Mouse (Mus musculus) kidney, postnatal 4 days (tissue): ENCODE data around the gene Psma6.
"Not testable (repeated sequence)": the region's sequence is repeated elsewhere in the genome, so short reads cannot be mapped to it uniquely, and the experiment has no call there.

Experiments used
- DNase-seq, 2 experiments: peaks; one replicate each; pipeline ENCODE4 v3.0.0; 2021; ENCODE audit warnings: mixed read lengths in 2 of 2

Psma6 gene

DNA sequence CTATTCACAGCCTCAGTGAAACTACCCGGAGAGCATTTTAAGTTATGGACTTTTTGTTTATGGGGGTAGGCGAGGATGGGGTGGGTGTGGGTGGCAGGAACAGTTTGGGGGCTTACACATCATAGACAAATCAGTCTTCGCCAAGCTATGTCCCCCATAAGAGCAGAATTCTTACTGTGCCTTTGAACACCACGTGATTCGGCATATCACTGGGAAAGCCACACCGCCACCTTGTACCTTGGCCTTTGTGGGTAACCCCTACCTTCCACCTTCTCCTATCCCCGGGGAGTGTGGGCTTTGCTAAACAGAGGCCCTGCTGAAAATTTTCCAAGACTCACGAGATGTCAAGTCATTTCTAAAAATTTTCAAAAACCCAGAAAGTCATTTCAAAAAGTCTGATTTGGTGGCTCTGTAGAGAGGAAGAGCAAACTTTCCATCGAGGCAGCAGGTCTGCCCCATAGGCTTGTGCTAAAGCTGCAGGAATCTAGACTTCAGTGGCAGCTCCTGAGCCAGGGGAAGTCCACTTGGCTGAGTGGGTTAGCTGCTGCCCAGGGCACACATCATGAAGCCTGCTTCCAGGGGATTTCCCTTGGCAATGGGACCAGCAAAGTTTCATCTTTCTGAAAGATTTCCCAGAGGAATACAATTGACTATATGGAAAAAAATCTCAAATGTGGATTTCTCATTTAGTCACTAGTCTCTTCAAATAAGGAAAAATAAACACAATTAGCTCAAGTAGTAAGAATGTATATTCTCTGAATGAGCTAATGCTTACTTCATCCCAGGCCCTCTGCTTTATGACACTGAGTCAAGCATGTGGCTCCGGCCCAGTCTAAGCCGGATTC lies 8.9 kb downstream of the Psma6 start:
- DNase-seq, result no peak

DNA sequence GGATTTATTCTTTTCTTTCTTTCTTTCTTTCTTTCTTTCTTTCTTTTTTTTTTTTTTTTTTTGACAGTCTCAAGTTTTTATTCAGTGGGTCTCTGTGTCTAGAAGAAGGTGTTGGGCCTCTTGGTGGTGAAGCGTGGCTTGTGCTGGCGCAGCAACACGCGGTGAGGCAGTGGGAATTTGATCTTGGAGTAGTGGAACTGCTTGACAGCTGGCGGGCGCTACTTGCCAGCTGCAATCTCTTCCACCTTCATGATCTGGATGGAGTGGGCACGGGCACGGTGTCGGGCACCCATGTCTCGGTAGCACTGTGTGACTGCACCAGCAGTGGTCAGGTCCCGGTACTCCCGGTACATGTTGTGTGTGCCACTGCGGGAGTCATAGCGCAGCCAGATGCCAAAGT lies 11.6 kb downstream of the Psma6 start:
- DNase-seq, result not testable (repeated sequence)

DNA sequence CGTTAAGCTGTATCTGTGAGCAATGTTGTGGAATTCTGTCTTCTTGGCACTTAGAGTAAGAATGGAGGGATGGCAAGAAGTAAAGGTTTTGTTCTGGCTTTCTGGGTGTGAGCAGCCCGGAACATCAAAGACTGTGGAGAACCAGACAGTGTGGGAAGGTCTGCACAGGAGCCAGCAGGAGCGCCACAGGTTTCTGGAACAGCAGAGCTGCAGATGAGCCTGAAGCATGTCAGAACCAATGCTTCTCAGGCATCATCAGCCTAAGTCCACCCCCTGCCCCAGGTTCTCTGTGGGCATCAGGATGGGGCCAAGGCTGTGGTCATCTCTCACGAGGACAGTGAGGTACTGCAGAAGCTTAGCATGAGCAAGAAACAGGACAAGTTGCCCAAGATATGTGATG lies 12.5 kb downstream of the Psma6 start:
- DNase-seq, result no peak

DNA sequence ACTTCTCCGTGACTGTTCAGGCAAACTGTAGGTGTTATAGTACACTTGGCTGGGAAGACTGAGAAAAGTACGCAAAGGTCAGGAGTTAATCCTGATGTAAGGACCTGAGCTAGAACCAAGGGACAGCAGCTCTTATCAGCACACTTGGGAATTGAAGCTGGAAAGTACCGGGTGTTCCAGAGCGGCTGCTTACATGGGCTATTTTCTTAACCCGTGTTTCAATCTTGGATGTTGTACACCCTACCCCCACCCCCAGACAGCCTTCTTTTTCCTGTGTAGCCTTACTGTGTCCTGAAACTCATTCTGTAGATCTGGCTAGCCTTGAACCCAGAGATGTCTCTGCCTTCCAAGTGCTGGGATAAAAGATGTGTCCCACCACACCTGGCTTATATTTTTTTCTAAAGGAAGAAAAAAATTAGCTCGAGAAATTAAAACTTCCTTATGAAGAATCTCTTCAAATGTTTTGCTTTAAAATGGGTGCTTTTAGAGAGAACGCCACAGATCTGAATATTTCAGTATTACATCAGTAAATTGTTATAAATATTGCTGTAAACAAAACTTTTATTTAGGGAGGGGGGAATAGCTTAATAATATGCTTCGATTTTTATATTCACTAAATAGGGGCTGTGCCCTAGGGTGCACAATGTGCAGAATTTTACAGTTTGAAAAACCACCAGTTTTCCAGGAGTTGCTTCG lies 13.7 kb downstream of the Psma6 start:
- DNase-seq, result no peak

DNA sequence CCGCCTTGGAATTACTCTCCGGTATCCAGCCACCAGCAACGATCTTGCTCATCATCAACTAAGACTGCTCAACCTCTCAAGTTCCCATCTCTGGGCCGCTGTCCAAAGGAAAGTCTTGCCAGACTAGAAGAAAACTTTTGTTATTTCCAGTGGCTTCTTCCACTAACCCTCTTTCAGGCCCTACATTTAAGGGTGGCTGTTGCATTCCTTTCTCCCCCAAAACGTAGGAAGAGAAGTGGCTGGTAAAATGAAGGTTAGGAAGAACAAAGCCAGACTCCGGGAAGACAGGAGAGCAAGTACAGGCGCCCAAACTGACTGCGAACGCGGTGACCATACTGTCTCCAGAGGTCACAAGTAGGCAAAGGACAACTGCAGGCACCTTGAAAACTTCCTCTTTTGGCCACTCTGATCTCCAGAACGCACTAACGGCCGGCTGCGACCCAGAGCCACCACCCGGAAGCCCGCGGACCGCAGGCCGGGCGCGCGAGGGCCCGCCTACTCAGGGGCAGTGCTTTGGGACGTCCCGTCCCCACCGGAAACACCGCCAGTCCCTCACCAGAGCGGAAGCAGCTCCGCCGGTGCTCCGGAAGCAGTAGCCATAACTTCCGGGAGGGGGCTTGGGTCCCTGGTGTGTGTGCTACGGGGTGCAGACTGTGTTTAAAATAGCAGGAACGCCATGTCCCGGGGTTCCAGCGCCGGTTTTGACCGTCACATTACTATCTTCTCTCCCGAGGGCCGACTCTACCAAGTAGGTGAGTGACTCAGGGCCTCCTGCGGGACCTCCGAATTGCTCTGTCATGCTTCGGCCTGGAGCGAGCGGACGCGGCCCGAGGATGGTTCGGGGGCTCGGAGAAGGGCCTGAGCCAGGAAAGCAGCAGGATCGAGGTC lies 14.5 kb downstream of the Psma6 start:
- peak; percentile 92 to 95 for DNase-seq

DNA sequence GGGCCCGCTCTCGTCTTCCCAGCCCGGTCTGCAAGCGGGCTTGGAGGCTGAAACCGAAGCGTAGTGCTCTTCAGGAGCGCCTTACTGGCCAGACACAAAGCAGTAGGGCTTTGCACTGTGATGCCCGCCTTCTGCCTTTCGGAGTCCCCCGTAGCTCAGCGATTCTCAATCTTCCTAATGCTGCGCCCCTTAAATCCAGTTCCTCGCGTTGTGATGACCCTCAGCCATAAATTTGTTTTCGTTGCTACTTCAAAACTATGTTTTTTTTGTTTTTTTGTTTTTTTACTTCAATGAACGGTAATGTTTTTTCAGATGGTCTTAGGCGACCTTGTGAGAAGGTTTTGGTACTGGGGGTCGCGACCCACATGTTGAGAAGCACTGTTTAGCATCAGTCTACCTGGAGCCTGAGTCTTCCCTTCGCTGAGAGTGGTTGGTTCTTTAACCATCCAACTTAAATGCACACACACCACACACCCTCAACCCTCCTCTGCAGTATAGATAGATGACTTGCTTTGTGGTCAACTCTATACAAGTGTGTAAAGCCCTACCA lies 15.2 kb downstream of the Psma6 start:
- no peak for DNase-seq

DNA sequence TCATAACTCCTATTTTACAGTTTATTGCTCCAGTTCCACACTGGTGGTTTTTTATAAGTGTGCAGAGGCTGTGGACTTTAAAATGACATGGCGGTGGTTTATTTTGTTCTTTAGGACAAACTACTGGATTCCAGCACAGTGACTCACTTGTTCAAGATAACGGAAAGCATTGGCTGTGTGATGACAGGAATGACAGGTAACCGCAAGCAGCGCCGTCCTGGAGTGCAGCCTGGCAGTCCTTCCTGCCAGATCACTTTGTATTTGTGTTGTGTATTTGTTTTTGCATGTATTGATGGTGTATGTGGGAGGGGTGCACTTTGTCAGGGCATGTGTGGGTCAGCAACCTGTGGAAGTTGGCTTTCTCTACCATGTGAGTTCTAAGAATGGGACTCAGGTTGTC lies 23.9 kb downstream of the Psma6 start:
- no peak for DNase-seq

DNA sequence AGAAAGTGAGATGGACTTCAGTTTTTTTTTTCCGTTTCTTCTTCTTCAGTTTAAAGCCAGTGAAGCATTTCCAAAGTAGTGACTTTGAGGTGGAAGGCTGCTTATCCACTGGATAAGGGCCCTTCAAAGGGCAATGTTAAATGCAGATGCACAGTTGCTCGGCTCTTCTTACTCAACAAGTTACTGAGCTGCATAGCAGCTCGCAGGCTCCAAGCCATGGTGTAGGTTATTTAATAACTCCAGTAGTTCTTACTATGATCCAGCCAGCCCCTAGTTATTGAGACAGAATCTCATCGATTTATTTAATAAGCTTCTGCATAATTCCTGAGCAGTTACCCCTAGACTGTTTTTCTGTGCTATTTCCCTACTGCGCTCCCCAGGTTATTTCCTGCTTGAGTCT lies 31.2 kb downstream of the Psma6 start:
- DNase-seq, result no peak

DNA sequence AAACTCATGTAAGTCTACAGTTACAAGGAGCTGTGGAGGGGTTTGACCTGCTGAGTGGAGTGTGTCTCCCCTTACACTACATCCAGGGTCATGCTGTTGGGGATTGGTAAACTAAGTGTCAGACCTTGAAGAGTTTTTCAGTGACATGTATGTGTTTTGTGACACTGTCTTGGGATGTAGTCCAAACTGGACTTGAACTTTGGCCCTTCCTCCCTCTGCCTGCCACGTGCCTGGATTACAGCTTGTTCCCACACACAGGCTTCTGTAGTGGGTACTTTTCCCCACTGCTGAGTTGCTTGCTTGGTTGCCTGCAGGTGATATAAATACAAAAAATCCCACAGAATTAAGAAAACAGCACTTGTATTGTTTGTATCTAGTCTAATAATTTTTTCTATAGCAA lies 31.7 kb downstream of the Psma6 start:
- DNase-seq, result no peak

DNA sequence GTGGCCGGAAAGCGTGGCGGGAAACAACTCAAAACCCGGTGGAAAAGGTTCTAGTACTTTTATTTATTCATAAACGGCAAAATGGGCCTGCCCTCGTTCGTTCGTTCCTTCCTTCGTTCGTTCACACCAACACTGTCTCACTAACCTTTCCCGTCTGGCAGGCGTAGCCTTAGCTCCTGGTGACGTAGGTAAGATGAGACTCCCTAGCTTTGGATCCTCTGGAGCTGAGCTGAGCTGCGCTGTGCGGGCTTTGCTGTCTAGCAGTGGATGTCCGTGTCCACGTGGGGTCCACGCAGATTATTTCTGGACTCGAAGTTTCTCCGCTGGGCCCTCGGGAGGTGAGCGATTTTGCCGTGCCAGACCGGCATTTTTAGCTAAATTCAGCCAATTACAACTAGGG lies 36.2 kb downstream of the Psma6 start:
- no peak for DNase-seq

DNA sequence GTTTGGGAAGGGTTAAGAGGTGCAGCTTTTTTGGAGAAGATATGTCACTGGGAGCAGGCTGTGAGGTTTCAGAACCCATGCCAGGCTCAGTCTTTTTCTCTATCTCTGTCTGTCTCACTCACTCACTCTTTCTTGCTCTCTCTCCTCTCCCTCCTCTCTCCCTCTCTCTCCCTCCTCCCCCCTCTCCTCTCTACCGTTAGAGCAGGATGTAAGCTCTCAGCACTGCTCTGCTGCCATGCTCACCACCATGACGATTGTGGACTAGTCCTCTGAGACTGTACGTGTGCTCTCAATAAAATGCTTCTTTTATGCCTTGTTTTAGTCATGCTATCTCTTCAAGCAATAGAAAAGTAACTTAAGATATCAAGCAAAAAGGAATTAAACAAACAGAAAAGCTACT lies 38.0 kb downstream of the Psma6 start:
- no peak for DNase-seq

DNA sequence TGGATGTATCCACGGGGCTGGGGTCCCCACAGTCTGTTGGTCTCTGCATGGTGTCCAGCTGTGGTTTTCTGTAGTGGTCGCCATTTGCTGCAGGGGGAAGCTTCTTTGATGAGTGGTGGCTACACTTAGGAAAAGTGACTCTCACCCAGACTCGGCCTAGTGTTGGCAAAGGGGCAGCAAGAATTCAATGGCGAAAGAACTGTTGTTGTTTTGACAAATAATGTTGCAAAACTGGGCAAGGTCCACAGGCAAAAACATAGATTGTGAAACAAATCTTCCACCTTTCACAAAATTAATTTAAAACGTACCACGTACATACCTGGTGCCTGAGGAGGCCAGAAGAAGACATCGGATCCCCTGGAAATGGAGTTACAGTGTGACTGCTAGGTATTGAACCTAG lies 42.3 kb downstream of the Psma6 start:
- DNase-seq, result no peak

DNA sequence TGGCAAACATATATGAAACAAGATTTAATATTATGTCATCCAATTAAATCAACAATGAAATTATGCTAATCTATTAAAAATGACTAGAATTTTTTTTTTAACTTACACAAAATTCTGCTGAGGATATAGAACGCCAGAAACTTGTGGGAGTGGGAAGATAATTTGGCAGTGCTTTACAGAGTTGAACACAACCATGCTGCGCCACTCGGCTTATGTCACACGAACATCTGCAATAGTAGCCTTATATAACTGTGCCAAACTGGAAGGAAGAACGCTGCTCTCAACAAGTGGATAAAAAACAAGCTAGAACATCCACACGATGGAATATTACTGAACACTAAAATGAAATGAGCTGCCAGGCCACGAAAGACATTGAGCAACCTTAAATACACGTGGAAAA lies 45.2 kb downstream of the Psma6 start:
- no peak for DNase-seq

DNA sequence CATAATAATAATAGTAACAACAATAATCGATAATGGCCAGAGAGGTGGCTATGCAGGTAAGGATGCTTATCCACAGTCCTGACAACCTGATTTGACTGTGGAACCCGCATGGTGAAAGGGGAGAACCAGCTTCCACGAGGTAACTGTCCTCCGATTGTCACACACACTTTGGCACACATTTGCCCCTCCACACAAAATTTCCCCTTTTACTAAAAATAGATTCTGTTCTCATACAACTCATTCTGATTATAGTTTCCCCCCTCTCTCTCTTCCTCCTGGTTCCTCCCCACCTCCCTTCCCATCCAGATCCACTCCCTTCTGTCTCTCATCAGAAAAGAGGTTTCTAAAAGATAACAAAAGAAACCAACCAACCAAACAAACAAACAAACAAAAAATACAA lies 45.9 kb downstream of the Psma6 start:
- no peak for DNase-seq

DNA sequence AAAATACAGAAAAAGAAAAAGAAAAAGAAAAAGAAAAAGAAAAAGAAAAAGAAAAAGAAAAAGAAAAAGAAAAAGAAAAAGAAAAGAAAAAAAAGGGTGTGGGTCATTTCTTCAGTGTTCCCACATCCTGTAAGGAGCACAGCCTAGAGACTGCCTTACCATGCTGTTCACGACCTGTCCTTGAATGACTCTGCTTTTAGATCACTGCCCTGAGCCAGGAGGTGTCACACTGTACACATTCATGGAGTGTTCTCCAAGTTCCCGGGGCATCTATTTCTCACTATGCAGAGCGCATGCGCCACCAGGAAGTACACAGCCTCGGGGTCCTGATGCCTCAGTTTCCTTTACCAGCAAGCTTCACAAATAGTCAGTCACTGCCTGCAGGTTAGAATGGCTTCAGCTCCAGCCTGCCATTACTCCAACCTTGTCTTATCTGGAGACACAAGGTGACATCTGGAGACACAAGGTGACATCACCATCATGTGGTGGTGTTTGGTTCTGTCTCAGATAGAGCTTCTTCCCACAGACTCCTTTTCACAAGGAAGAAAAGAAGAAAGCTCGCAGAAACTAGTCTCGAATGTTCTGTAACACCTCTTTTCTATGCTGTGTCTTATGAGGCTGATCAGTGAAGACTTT lies 48.4 kb downstream of the Psma6 start:
- DNase-seq, result no peak

DNA sequence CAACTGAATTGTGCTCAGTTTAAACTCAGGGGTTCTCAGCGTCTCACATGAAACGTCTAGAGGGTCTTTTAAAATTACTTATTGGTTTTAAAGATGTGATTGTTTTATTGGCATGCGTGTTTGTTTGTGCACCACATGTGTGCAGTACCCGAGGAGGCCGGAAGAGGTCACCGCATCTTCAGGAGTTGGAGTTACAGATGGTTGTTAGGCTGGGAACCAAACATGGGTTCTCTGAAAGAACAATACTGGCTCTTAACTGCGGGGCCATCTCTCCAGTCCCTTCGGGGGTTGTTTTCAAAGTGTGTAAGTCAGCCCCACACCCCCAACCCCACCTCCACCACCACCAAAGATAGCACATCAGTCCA lies 48.9 kb downstream of the Psma6 start:
- no peak for DNase-seq

DNA sequence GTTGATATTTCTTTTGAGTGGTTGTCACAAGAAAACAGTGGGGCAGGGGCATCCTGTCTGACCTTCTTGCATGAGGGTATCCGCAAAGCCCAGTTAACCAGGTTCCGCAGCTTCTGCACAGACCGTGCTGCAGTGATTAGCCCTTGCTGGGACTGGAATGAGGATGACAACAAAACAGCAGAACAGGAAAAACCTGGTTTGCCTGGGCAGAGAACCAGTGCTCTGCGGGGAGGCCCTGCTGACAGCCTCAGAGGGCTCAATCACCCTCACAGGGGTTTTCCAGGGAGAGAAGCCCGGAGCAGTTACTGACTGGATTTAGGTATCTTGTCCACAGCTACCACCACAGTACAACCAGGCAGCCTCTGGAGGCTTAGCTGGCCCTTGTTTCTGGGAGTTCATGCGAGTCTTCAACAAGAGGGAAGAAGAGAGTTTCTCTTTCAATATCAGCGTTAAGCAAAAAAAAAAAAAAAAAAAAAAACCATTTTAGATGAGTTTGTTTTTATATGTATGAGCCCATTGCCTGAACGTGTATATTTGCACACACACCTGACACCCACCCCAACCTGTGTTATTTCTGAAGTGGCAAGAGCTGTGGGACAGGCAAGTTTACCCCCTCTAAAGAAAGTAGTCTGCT lies 49.9 kb downstream of the Psma6 start:
- peak in 1 of 2 experiments; percentile 38 for DNase-seq

DNA sequence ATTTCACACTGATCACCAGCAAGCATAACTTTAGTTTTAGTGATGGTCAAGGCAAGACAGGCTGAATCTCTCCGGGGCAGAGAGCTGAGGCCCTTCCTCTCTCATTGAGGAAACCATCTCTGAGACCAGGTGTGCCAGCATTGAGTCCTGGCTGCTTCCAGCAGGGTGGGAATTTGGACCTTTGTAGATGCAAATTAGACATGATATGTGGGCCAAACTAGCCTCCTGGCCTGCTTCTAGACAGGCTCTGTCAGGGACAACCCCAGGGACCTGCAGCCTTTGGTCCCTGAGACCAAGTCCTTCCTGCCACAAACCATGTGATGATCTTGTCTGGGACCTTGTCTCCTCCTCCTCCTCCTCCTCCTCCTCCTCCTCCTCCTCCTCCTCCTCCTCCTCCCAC lies 51.1 kb downstream of the Psma6 start:
- DNase-seq, result no peak

DNA sequence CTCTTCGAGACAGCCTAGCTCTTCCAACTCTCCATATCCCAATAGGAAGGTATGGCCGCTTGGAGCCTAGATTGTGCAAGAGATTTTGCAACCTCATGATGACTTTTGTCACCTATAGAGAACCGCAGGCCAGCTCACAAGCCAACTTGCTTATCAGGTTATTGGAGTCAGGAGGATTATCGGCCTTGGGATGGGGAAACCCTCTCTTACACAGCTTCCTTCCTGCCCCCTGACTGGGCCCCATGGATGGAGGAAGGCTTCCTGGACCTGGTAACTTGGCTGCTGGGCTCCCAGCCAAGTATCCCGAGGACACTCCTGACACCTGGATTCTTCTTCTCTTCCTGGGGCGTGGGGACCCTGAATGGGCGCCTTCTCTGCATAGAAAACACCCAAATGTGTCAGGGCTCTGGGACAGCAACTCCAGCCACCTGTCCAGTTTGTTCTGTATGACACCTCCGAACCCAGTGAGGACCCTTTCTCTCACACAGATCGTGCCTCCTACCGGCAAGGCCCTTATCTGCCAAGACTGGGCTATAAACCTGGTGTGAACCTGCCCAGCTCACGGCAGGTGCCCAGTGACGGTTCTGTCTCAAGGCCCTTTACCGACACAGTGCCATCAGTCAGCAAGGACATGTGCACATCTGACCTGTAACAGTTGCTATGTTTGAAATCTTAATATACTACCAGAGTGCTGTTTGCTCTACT lies 53.3 kb downstream of the Psma6 start:
- peak; percentile 34 to 53 for DNase-seq

DNA sequence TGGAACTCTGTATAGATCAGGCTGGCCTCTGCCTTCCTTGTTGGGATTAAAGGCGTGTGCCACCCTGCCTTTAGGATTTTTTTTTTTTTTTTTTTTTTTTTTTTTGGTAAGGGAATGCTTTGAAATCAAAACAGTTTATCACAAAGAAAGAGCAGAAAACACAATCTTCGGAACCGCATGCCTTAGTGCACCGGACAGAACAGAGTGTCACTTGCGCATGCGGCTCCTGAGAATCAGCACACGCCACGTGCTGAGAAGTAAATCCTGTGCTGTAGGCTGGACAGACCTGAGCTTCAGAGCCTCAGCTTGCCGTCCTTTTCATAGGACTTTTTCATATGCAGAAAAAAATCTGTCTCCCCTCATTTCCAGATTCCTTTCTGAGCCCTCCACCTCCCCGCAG lies 54.0 kb downstream of the Psma6 start:
- no peak for DNase-seq

DNA sequence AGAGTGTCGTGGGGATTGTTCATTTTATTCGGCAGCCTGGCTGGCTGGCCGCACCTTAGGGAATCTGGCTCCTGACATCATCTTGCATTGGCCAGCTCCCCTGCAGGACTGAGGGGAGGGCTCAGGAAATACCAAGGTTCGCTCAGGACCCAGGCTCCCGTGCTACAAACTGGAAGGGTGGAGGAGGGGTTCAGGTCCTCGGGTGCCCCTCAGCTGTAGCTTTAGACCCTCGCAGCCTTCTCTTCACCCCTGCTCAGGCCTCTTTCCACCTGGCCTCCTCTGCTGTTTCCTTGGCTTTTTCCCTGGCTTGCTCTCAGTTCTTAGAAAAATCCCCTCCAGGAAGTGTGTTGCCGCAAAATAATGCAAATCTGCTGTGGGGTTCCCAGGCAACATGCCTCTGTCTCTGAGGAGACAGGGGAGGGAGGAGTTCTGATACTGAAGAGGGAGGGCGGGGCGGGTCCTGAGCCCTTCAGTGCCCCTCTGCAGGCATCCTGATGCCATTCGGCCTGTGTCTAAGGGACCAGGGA lies 54.7 kb downstream of the Psma6 start:
- DNase-seq, result no peak
